In genomic region chr11:69005193-69005592, GRCm38 (mm10) we compare ENCODE assay signal across 25 mouse cellular contexts. TPM values are rescaled to one million over a fixed set of nuclear protein-coding genes. Genes with fewer than 3 reads are reported as not detected.
DNase-seq lines count a peak whose midpoint lies in the region; ATAC-seq and TF ChIP-seq lines count a peak whose summit lies in the region.
"Had no signal": no experiment of that assay in that cellular context is flagged by ENCODE, and none has a peak within 500 bp of the region (broad histone marks: within the 10 kb centered on the region; RNA-seq: fewer than 3 reads in every experiment).

No protein-coding gene starts in this region.

- H3K27ac ChIP-seq in MEL (ENCODE audit: control insufficient read depth, low read depth, low read length) = no peak overlapping the region
- H3K27ac ChIP-seq in liver, embryonic 11.5 days (ENCODE audit: low read depth, low read length) = peak overlapping the region; percentile 5; the same call in 1 of the 2 replicates
- no peak overlapping the region for H3K27ac ChIP-seq in liver, postnatal 0 days (ENCODE audit: low read depth)
- H3K27ac ChIP-seq in layer of hippocampus, adult 2 months = no peak overlapping the region
- no peak overlapping the region for H3K27ac ChIP-seq in hindbrain, embryonic 11.5 days (ENCODE audit: low read depth, low read length)
- H3K27ac ChIP-seq: embryonic facial prominence, embryonic 13.5 days; gastrocnemius, adult 2 months; intestine, embryonic 15.5 days; limb, embryonic 12.5 days; midbrain, embryonic 10.5 days; stomach, postnatal 0 days had no signal

- 0 out of 4 replicates have a peak, but pooled peaks of 1 of the 2 experiments have one; percentile 26 for TF ChIP-seq EP300 in MEL (IDR thresholded peaks at IDR 0.05; ENCODE audit: low read depth in 1 of 2, low read length in 2 of 2)
- no peak for TF ChIP-seq EP300 in liver, postnatal 0 days (IDR thresholded peaks at IDR 0.05; ENCODE audit: low read depth)

- no peaks in the 10 kb centered on the region for H3K27me3 ChIP-seq in MEL (ENCODE audit: control insufficient read depth in 1 of 2, insufficient read depth in 2 of 2, low read length in 2 of 2)
- no peaks in the 10 kb centered on the region for H3K27me3 ChIP-seq in liver, embryonic 11.5 days (replicated peaks; ENCODE audit: control insufficient read depth, insufficient read depth, low read length)
- no peaks in the 10 kb centered on the region for H3K27me3 ChIP-seq in liver, postnatal 0 days (ENCODE audit: insufficient read depth, low read length)
- no peaks in the 10 kb centered on the region for H3K27me3 ChIP-seq in hindbrain, embryonic 11.5 days (ENCODE audit: control insufficient read depth, insufficient read depth, low read length)
- H3K27me3 ChIP-seq: embryonic facial prominence, embryonic 13.5 days; intestine, embryonic 15.5 days; limb, embryonic 12.5 days had no signal

- no peak overlapping the region for H3K9ac ChIP-seq in MEL (ENCODE audit: control insufficient read depth, low read depth, low read length, poor library complexity, severe bottlenecking)
- H3K9ac ChIP-seq in liver, embryonic 11.5 days (ENCODE audit: low read depth, low read length) = 0 out of 2 replicates have a peak overlapping the region, but pooled peaks have one; percentile 5
- no peak overlapping the region; the same call in 1 of the 2 replicates for H3K9ac ChIP-seq in liver, postnatal 0 days (replicated peaks)
- H3K9ac ChIP-seq in hindbrain, embryonic 11.5 days (ENCODE audit: low read depth, low read length) = no peak overlapping the region
- H3K9ac ChIP-seq: embryonic facial prominence, embryonic 13.5 days; intestine, embryonic 15.5 days; limb, embryonic 12.5 days had no signal

- no peaks in the 10 kb centered on the region for H3K9me3 ChIP-seq in MEL (replicated peaks; ENCODE audit: insufficient read depth, low read length)
- no peaks in the 10 kb centered on the region for H3K9me3 ChIP-seq in liver, embryonic 11.5 days (ENCODE audit: control insufficient read depth, low read length)
- H3K9me3 ChIP-seq in liver, postnatal 0 days (ENCODE audit: low read length) = no peaks in the 10 kb centered on the region
- H3K9me3 ChIP-seq in hindbrain, embryonic 11.5 days (ENCODE audit: control insufficient read depth, low read length) = no peaks in the 10 kb centered on the region
- H3K9me3 ChIP-seq: embryonic facial prominence, embryonic 13.5 days; intestine, embryonic 15.5 days; limb, embryonic 12.5 days; midbrain, embryonic 10.5 days had no signal

- peaks cover 41% of the 10 kb centered on the region for H3K79me2 ChIP-seq in MEL (ENCODE audit: control insufficient read depth, insufficient read depth, low read length, poor library complexity)

- peak; percentile 77 for ATAC-seq in liver, embryonic 11.5 days (replicated peaks; ENCODE audit: low FRiP score)
- peak; percentile 32; the same call in 1 of the 2 replicates for ATAC-seq in liver, postnatal 0 days
- ATAC-seq in hindbrain, embryonic 11.5 days (ENCODE audit: low FRiP score) = no peak
- ATAC-seq: hindbrain, embryonic 16.5 days; intestine, embryonic 15.5 days had no signal

- peaks cover 0 to 10% of the 10 kb centered on the region in 2 experiments; a peak in 3 of 4 replicates for H3K4me1 ChIP-seq in MEL (ENCODE audit: control insufficient read depth in 1 of 2, insufficient read depth in 2 of 2, low read length in 2 of 2)
- H3K4me1 ChIP-seq in liver, embryonic 11.5 days (replicated peaks; ENCODE audit: control insufficient read depth, insufficient read depth, low read length) = peaks cover 17% of the 10 kb centered on the region
- H3K4me1 ChIP-seq in liver, postnatal 0 days (ENCODE audit: insufficient read depth) = peaks cover 10% of the 10 kb centered on the region
- H3K4me1 ChIP-seq in hindbrain, embryonic 11.5 days (replicated peaks; ENCODE audit: control insufficient read depth, insufficient read depth, low read length) = no peaks in the 10 kb centered on the region

- H3K4me3 ChIP-seq in MEL (ENCODE audit: control insufficient read depth in 1 of 2, insufficient read depth in 1 of 2, low read depth in 2 of 2, low read length in 2 of 2) = no peak overlapping the region
- no peak overlapping the region for H3K4me3 ChIP-seq in liver, embryonic 11.5 days (ENCODE audit: low read depth, low read length)
- no peak overlapping the region for H3K4me3 ChIP-seq in liver, postnatal 0 days (ENCODE audit: low read depth, low read length)
- no peak overlapping the region for H3K4me3 ChIP-seq in layer of hippocampus, adult 2 months
- no peak overlapping the region for H3K4me3 ChIP-seq in hindbrain, embryonic 11.5 days (ENCODE audit: low read depth, low read length)
- H3K4me3 ChIP-seq: embryonic facial prominence, embryonic 13.5 days; gastrocnemius, adult 2 months; intestine, embryonic 15.5 days; limb, embryonic 12.5 days; midbrain, embryonic 10.5 days had no signal

- peak overlapping the region; percentile 19 for H3K4me2 ChIP-seq in liver, embryonic 11.5 days
- no peak overlapping the region for H3K4me2 ChIP-seq in liver, postnatal 0 days (ENCODE audit: low read depth, low read length)
- no peak overlapping the region for H3K4me2 ChIP-seq in hindbrain, embryonic 11.5 days (replicated peaks; ENCODE audit: low read depth, low read length)
- H3K4me2 ChIP-seq: embryonic facial prominence, embryonic 13.5 days; intestine, embryonic 15.5 days; limb, embryonic 12.5 days had no signal

- no peak for TF ChIP-seq CTCF in MEL (IDR thresholded peaks at IDR 0.05 in 2 of 3, conservative IDR thresholded peaks at IDR 0.05 in 1 of 3; ENCODE audit: control insufficient read depth in 1 of 3, insufficient read depth in 1 of 3, low read depth in 2 of 3, low read length in 3 of 3, poor library complexity in 1 of 3, severe bottlenecking in 1 of 3)
- no peak for TF ChIP-seq CTCF in liver, postnatal 0 days (IDR thresholded peaks at IDR 0.05; ENCODE audit: low read depth)
- TF ChIP-seq CTCF in layer of hippocampus, adult 2 months (conservative IDR thresholded peaks at IDR 0.05) = no peak

- 66% methylated on average over 7 of the region's 7 CpGs for WGBS in liver, embryonic 11.5 days
- WGBS in liver, postnatal 0 days (ENCODE audit: insufficient replicate concordance) = 61% methylated on average over 7 of the region's 7 CpGs
- 89% methylated on average over 7 of the region's 7 CpGs for WGBS in hindbrain, embryonic 11.5 days

- TF ChIP-seq POLR2A in MEL (IDR thresholded peaks at IDR 0.05; ENCODE audit: control insufficient read depth in 1 of 2, insufficient read depth in 1 of 2, low read depth in 1 of 2, low read length in 2 of 2, poor library complexity in 1 of 2) = no peak; a peak in 1 of 4 replicates

- no peak for TF ChIP-seq RAD21 in MEL (IDR thresholded peaks at IDR 0.05; ENCODE audit: low read depth, low read length)

- H3K36me3 ChIP-seq in MEL (ENCODE audit: control insufficient read depth in 1 of 2, insufficient read depth in 2 of 2, low read length in 2 of 2) = peaks cover 17 to 18% of the 10 kb centered on the region in 2 experiments
- peaks cover 26% of the 10 kb centered on the region for H3K36me3 ChIP-seq in liver, embryonic 11.5 days (ENCODE audit: control insufficient read depth, insufficient read depth, low read length)
- peaks cover 29% of the 10 kb centered on the region for H3K36me3 ChIP-seq in liver, postnatal 0 days (replicated peaks; ENCODE audit: insufficient read depth, low read length)
- peaks cover 5% of the 10 kb centered on the region for H3K36me3 ChIP-seq in hindbrain, embryonic 11.5 days (ENCODE audit: control insufficient read depth, insufficient read depth, low read length)

- peak; percentile 51 for DNase-seq in MEL (ENCODE audit: low read depth, low spot score)
- DNase-seq in c-Kit-positive CD71-positive TER-119-negative erythroid progenitor cells, embryonic 14.5 days (ENCODE audit: low read depth) = peak; percentile 61
- DNase-seq in liver, embryonic 11.5 days (ENCODE audit: low spot score) = no peak
- no peak for DNase-seq in liver, postnatal 0 days
- no peak for DNase-seq in layer of hippocampus, adult 2 months (ENCODE audit: low spot score in 2 of 2)
- no peak for DNase-seq in left cerebral cortex, adult 11 months (ENCODE audit: low spot score)
- DNase-seq in hindbrain, embryonic 11.5 days (ENCODE audit: low spot score) = no peak
- no peak for DNase-seq in retina, embryonic 14.5 days (ENCODE audit: low spot score)
- DNase-seq: adrenal gland, postnatal 25 days; cerebellum, adult 8-10 months; cerebellum, postnatal 36 days; embryo, embryonic 11 days; gastrocnemius, adult 2 months; kidney, adult 8-10 months; kidney, postnatal 10 days; lung, adult 2 months; lung, postnatal 36 days; right cerebral cortex, postnatal 14 days had no signal

RNA-seq across cellular contexts. Expression of gene Pfas, which starts 3.1 kb away (rescaled TPM):
- total RNA-seq in MEL (2012; rRNA removed) = 124 and 130 TPM in 2 replicates
- polyA plus RNA-seq in MEL (2012; ENCODE audit: insufficient read depth in 1 of 2, insufficient read length in 2 of 2, low read depth in 1 of 2, low replicate concordance in 2 of 2, missing spikeins in 1 of 2) = 100 to 1,000 TPM in 1 of 2 experiments, 10 to 100 TPM in 1; 63.5 to 149 TPM
- 60.2 and 64.9 TPM in 2 replicates for polyA plus RNA-seq in liver, embryonic 11.5 days (2014; fragmentation: Nextera tagmentation; extraction: Ambion mirVana)
- 8.9 and 10.6 TPM in 2 replicates for polyA plus RNA-seq in liver, postnatal 0 days (2015; fragmentation: Nextera tagmentation; extraction: Ambion mirVana)
- 10 to 100 TPM; 27.5 to 27.8 TPM for total RNA-seq in layer of hippocampus, adult 2 months (2021)
- 31.5 and 31.8 TPM in 2 replicates for polyA plus RNA-seq in hindbrain, embryonic 11.5 days (2014; fragmentation: Nextera tagmentation; extraction: Ambion mirVana)

RNA-seq across cellular contexts. Expression of gene Ctc1, which starts 10.5 kb away (rescaled TPM):
- 16.0 and 19.5 TPM in 2 replicates for total RNA-seq in MEL (2012; rRNA removed)
- 10 to 100 TPM in 1 of 2 experiments, not detected in 1; 59.1 TPM for polyA plus RNA-seq in MEL (2012; ENCODE audit: insufficient read depth in 1 of 2, insufficient read length in 2 of 2, low read depth in 1 of 2, low replicate concordance in 2 of 2, missing spikeins in 1 of 2)
- polyA plus RNA-seq in liver, embryonic 11.5 days (2014; fragmentation: Nextera tagmentation; extraction: Ambion mirVana) = 57.5 and 60.5 TPM in 2 replicates
- polyA plus RNA-seq in liver, postnatal 0 days (2015; fragmentation: Nextera tagmentation; extraction: Ambion mirVana) = 7.4 and 7.6 TPM in 2 replicates
- total RNA-seq in layer of hippocampus, adult 2 months (2021) = 10 to 100 TPM; 40.3 to 43.1 TPM
- polyA plus RNA-seq in hindbrain, embryonic 11.5 days (2014; fragmentation: Nextera tagmentation; extraction: Ambion mirVana) = 48.7 and 59.5 TPM in 2 replicates

RNA-seq across cellular contexts. Expression of gene Rangrf, which starts 30.2 kb away (rescaled TPM):
- 182 and 207 TPM in 2 replicates for total RNA-seq in MEL (2012; rRNA removed)
- polyA plus RNA-seq in MEL (2012; ENCODE audit: insufficient read depth in 1 of 2, insufficient read length in 2 of 2, low read depth in 1 of 2, low replicate concordance in 2 of 2, missing spikeins in 1 of 2) = 100 to 1,000 TPM in 1 of 2 experiments, not detected in 1; 159 TPM
- 94.4 and 97.5 TPM in 2 replicates for polyA plus RNA-seq in liver, embryonic 11.5 days (2014; fragmentation: Nextera tagmentation; extraction: Ambion mirVana)
- polyA plus RNA-seq in liver, postnatal 0 days (2015; fragmentation: Nextera tagmentation; extraction: Ambion mirVana) = 9.4 and 11.2 TPM in 2 replicates
- total RNA-seq in layer of hippocampus, adult 2 months (2021) = 10 to 100 TPM; 16.8 to 20.7 TPM
- polyA plus RNA-seq in hindbrain, embryonic 11.5 days (2014; fragmentation: Nextera tagmentation; extraction: Ambion mirVana) = 56.0 and 59.3 TPM in 2 replicates

RNA-seq across cellular contexts. Expression of gene Slc25a35, which starts 37.3 kb away (rescaled TPM):
- 3.3 and 4.9 TPM in 2 replicates for total RNA-seq in MEL (2012; rRNA removed)
- polyA plus RNA-seq in MEL (2012; ENCODE audit: insufficient read depth in 1 of 2, insufficient read length in 2 of 2, low read depth in 1 of 2, low replicate concordance in 2 of 2, missing spikeins in 1 of 2) = 1 to 10 TPM in 1 of 2 experiments, not detected in 1; 3.3 TPM
- 1.4 and 1.7 TPM in 2 replicates for polyA plus RNA-seq in liver, embryonic 11.5 days (2014; fragmentation: Nextera tagmentation; extraction: Ambion mirVana)
- polyA plus RNA-seq in liver, postnatal 0 days (2015; fragmentation: Nextera tagmentation; extraction: Ambion mirVana) = 0.60 and 0.94 TPM in 2 replicates
- 1 to 10 TPM; 5.8 to 6.2 TPM for total RNA-seq in layer of hippocampus, adult 2 months (2021)
- 1.6 and 1.8 TPM in 2 replicates for polyA plus RNA-seq in hindbrain, embryonic 11.5 days (2014; fragmentation: Nextera tagmentation; extraction: Ambion mirVana)

RNA-seq across cellular contexts. Expression of gene Aurkb, which starts 40.3 kb away (rescaled TPM):
- 120 and 124 TPM in 2 replicates for total RNA-seq in MEL (2012; rRNA removed)
- polyA plus RNA-seq in MEL (2012; ENCODE audit: insufficient read depth in 1 of 2, insufficient read length in 2 of 2, low read depth in 1 of 2, low replicate concordance in 2 of 2, missing spikeins in 1 of 2) = 100 to 1,000 TPM; 159 to 170 TPM
- 168 and 170 TPM in 2 replicates for polyA plus RNA-seq in liver, embryonic 11.5 days (2014; fragmentation: Nextera tagmentation; extraction: Ambion mirVana)
- 41.3 and 45.9 TPM in 2 replicates for polyA plus RNA-seq in liver, postnatal 0 days (2015; fragmentation: Nextera tagmentation; extraction: Ambion mirVana)
- under 1 TPM; 0.54 to 0.79 TPM for total RNA-seq in layer of hippocampus, adult 2 months (2021)
- polyA plus RNA-seq in hindbrain, embryonic 11.5 days (2014; fragmentation: Nextera tagmentation; extraction: Ambion mirVana) = 131 and 141 TPM in 2 replicates
- total RNA-seq: gastrocnemius, adult 2 months; layer of hippocampus, adult 18-20 months had no signal

Comparison
In these comparisons a context has a peak if more than half of its experiments do, and no peak if none do; other contexts are left out.
1. DNase-seq: peak in MEL (single experiment) and c-Kit-positive CD71-positive TER-119-negative erythroid progenitor cells, embryonic 14.5 days (single experiment); none in liver, embryonic 11.5 days (single experiment), liver, postnatal 0 days (single experiment), layer of hippocampus, adult 2 months (0 of 2), left cerebral cortex, adult 11 months (single experiment), hindbrain, embryonic 11.5 days (single experiment) and retina, embryonic 14.5 days (single experiment).